Mouse (Mus musculus): ENCODE results near the gene Uaca. TPM values are rescaled to one million over a fixed set of nuclear protein-coding genes. Genes with fewer than 3 reads are reported as not detected.
"Not testable (repeated sequence)": the region's sequence is repeated elsewhere in the genome, so short reads cannot be mapped to it uniquely, and the experiment has no call there.

Uaca gene
- polyA plus RNA-seq, 2 experiments: 0.62 to 1.9 TPM

- Histone ChIP-seq H3K4me3 (ENCODE audit: insufficient read depth in 1 of 2, low read depth in 2 of 2, low read length in 2 of 2) (no peak overlapping the region), H3K27ac (no peak overlapping the region), H3K36me3 (replicated peaks; ENCODE audit: control insufficient read depth, insufficient read depth, low read depth) (no peaks in the 10 kb centered on the region), H3K4me2 (ENCODE audit: low read depth) (no peak overlapping the region), H3K4me1 (replicated peaks; ENCODE audit: control insufficient read depth in 2 of 2, insufficient read depth in 2 of 2, low read length in 1 of 2) (peaks cover 0 to 1% of the 10 kb centered on the region in 2 experiments; a peak in 2 of 4 replicates), H3K9ac (replicated peaks) (no peak overlapping the region), H3K9me3 (ENCODE audit: control insufficient read depth, low read length) (no peaks in the 10 kb centered on the region), H3K27me3 (ENCODE audit: control insufficient read depth, insufficient read depth, low read length) (no peaks in the 10 kb centered on the region)
- no peak for TF ChIP-seq CTCF (IDR thresholded peaks at IDR 0.05; ENCODE audit: low read depth)
- no peak for TF ChIP-seq EP300 (IDR thresholded peaks at IDR 0.05; ENCODE audit: low read depth)
- DNase-seq (ENCODE audit: low read depth in 3 of 3, low spot score in 3 of 3) (no peak), ATAC-seq (ENCODE audit: insufficient read depth) (no peak)
- 40% methylated on average over 5 of the region's 5 CpGs for WGBS (ENCODE audit: insufficient replicate concordance)
Observed at GRCm38 (mm10) chr9:60807996-60808395, 13.7 kb downstream of the Uaca start.

GRCm38 (mm10) chr9:60813139-60813880 lies 19.0 kb downstream of the Uaca start:
- ATAC-seq (ENCODE audit: insufficient read depth) (peak; percentile 89), DNase-seq (ENCODE audit: low read depth in 3 of 3, low spot score in 3 of 3) (peak; percentile 37 to 57 (median 46))
- 11% methylated on average over 11 of the region's 11 CpGs for WGBS (ENCODE audit: insufficient replicate concordance)
- Histone ChIP-seq H3K4me2 (ENCODE audit: low read depth) (peak overlapping the region; percentile 23), H3K4me3 (ENCODE audit: insufficient read depth in 1 of 2, low read depth in 2 of 2, low read length in 2 of 2) (peak overlapping the region in 1 of 2 experiments; percentile 57; a peak in 2 of 4 replicates), H3K36me3 (replicated peaks; ENCODE audit: control insufficient read depth, insufficient read depth, low read depth) (no peaks in the 10 kb centered on the region), H3K9me3 (ENCODE audit: control insufficient read depth, low read length) (no peaks in the 10 kb centered on the region), H3K27ac (no peak overlapping the region), H3K4me1 (replicated peaks; ENCODE audit: control insufficient read depth in 2 of 2, insufficient read depth in 2 of 2, low read length in 1 of 2) (peaks cover 0 to 13% of the 10 kb centered on the region in 2 experiments; a peak in 2 of 4 replicates), H3K27me3 (ENCODE audit: control insufficient read depth, insufficient read depth, low read length) (no peaks in the 10 kb centered on the region), H3K9ac (replicated peaks) (no peak overlapping the region)
- no peak for TF ChIP-seq EP300 (IDR thresholded peaks at IDR 0.05; ENCODE audit: low read depth)

- no peaks in the 10 kb centered on the region for H3K36me3 ChIP-seq (replicated peaks; ENCODE audit: control insufficient read depth, insufficient read depth, low read depth)
- ATAC-seq (ENCODE audit: insufficient read depth): no peak
- H3K27ac ChIP-seq: no peak overlapping the region
- WGBS (ENCODE audit: insufficient replicate concordance): 69% methylated on average over 8 of the region's 8 CpGs
- TF ChIP-seq CTCF (IDR thresholded peaks at IDR 0.05; ENCODE audit: low read depth) (no peak), EP300 (IDR thresholded peaks at IDR 0.05; ENCODE audit: low read depth) (no peak)
- DNase-seq (ENCODE audit: low read depth in 3 of 3, low spot score in 3 of 3): no peak
- H3K4me3 ChIP-seq (ENCODE audit: insufficient read depth in 1 of 2, low read depth in 2 of 2, low read length in 2 of 2): no peak overlapping the region
- H3K9ac ChIP-seq (replicated peaks): no peak overlapping the region
- H3K9me3 ChIP-seq (ENCODE audit: control insufficient read depth, low read length): no peaks in the 10 kb centered on the region
- H3K4me1 ChIP-seq (replicated peaks; ENCODE audit: control insufficient read depth in 2 of 2, insufficient read depth in 2 of 2, low read length in 1 of 2): peaks cover 0 to 13% of the 10 kb centered on the region in 2 experiments; a peak in 2 of 4 replicates
- no peak overlapping the region for H3K4me2 ChIP-seq (ENCODE audit: low read depth)
- no peaks in the 10 kb centered on the region for H3K27me3 ChIP-seq (ENCODE audit: control insufficient read depth, insufficient read depth, low read length)
Observed at GRCm38 (mm10) chr9:60815502-60815901, 21.2 kb downstream of the Uaca start.

- H3K4me2 ChIP-seq (ENCODE audit: low read depth): no peak overlapping the region
- no peaks in the 10 kb centered on the region for H3K9me3 ChIP-seq (ENCODE audit: control insufficient read depth, low read length)
- ATAC-seq (ENCODE audit: insufficient read depth) (no peak), DNase-seq (ENCODE audit: low read depth in 3 of 3, low spot score in 3 of 3) (no peak)
- H3K36me3 ChIP-seq (replicated peaks; ENCODE audit: control insufficient read depth, insufficient read depth, low read depth): no peaks in the 10 kb centered on the region
- WGBS (ENCODE audit: insufficient replicate concordance): 76% methylated on average over 5 of the region's 5 CpGs
- TF ChIP-seq EP300 (IDR thresholded peaks at IDR 0.05; ENCODE audit: low read depth) (no peak), CTCF (IDR thresholded peaks at IDR 0.05; ENCODE audit: low read depth) (no peak)
- H3K4me1 ChIP-seq (replicated peaks; ENCODE audit: control insufficient read depth in 2 of 2, insufficient read depth in 2 of 2, low read length in 1 of 2): peaks cover 0 to 13% of the 10 kb centered on the region in 2 experiments; a peak in 2 of 4 replicates
- H3K4me3 ChIP-seq (ENCODE audit: insufficient read depth in 1 of 2, low read depth in 2 of 2, low read length in 2 of 2): no peak overlapping the region
- H3K27me3 ChIP-seq (ENCODE audit: control insufficient read depth, insufficient read depth, low read length): no peaks in the 10 kb centered on the region
- H3K9ac ChIP-seq (replicated peaks): no peak overlapping the region
- H3K27ac ChIP-seq: no peak overlapping the region
Observed at GRCm38 (mm10) chr9:60817585-60817984, 23.2 kb downstream of the Uaca start.

- H3K4me3 ChIP-seq (ENCODE audit: insufficient read depth in 1 of 2, low read depth in 2 of 2, low read length in 2 of 2); H3K27ac ChIP-seq; H3K4me2 ChIP-seq (ENCODE audit: low read depth); H3K36me3 ChIP-seq (replicated peaks; ENCODE audit: control insufficient read depth, insufficient read depth, low read depth); H3K27me3 ChIP-seq (ENCODE audit: control insufficient read depth, insufficient read depth, low read length); ATAC-seq (ENCODE audit: insufficient read depth); H3K9ac ChIP-seq (replicated peaks); H3K9me3 ChIP-seq (ENCODE audit: control insufficient read depth, low read length); DNase-seq (ENCODE audit: low read depth in 3 of 3, low spot score in 3 of 3); H3K4me1 ChIP-seq (replicated peaks; ENCODE audit: control insufficient read depth in 2 of 2, insufficient read depth in 2 of 2, low read length in 1 of 2): not testable (repeated sequence)
- WGBS (ENCODE audit: insufficient replicate concordance): 28% methylated on average over 7 of the region's 8 CpGs
Observed at GRCm38 (mm10) chr9:60818582-60818981, 24.2 kb downstream of the Uaca start.

All from liver, embryonic 14.5 days (tissue).